Mouse (Mus musculus): ENCODE data around the gene Cyp2c54. TPM values are rescaled to one million over a fixed set of nuclear protein-coding genes. Genes with fewer than 3 reads are reported as not detected.
"Not testable (repeated sequence)": the region's sequence is repeated elsewhere in the genome, so short reads cannot be mapped to it uniquely, and the experiment has no call there.

Cyp2c54 gene
- not detected for total RNA-seq (2021)
- long read RNA-seq, experiment 1, partial matches to known transcripts, result 1 of 1 reads
- long read RNA-seq, experiment 1, other reads (novel, unspliced or antisense), result 0 of 1 reads
- long read RNA-seq, experiment 2, result 0 reads

GRCm38 (mm10) chr19:40073701-40074100 lies at the start of gene Cyp2c54:
Cyp2c54 (minus strand) TSS chr19:40073827.
- no peak for DNase-seq

GRCm38 (mm10) chr19:40119624-40120023 lies 46.0 kb upstream of the Cyp2c54 start:
- DNase-seq, result not testable (repeated sequence)

GRCm38 (mm10) chr19:40091111-40091510 lies 17.5 kb upstream of the Cyp2c54 start:
- DNase-seq, result no peak

GRCm38 (mm10) chr19:40089421-40089820 lies 15.8 kb upstream of the Cyp2c54 start, which contains the start of gene Cyp2c50:
Cyp2c50 (plus strand) TSS chr19:40089688.
- DNase-seq, result not testable (repeated sequence)

- no peak for DNase-seq
Observed at GRCm38 (mm10) chr19:40088381-40088780, 14.8 kb upstream of the Cyp2c54 start.

GRCm38 (mm10) chr19:39992140-39992539 lies 81.5 kb downstream of the Cyp2c54 start, which contains the start of gene Cyp2c37:
Cyp2c37 (plus strand) TSS chr19:39992424.
- DNase-seq, result not testable (repeated sequence)

GRCm38 (mm10) chr19:39989471-39989870 lies 84.2 kb downstream of the Cyp2c54 start:
- no peak for DNase-seq

Other genes with a start within 250 kb of the Cyp2c54 start
- gene Cyp2c69, start 187.0 kb downstream of the Cyp2c54 start, total RNA-seq (2021), result not detected
- gene Cyp2c37, start 81.4 kb downstream of the Cyp2c54 start, total RNA-seq (2021), result under 1 TPM in 1 of 2 experiments, not detected in 1; 0.14 TPM
- not detected for gene Cyp2c50, start 15.9 kb upstream of the Cyp2c54 start, total RNA-seq (2021)
- under 1 TPM; 0.26 to 0.34 TPM for gene Cyp2c70, start 113.5 kb upstream of the Cyp2c54 start, total RNA-seq (2021)
- 100 to 1,000 TPM; 156 to 157 TPM for gene Pdlim1, start 198.0 kb upstream of the Cyp2c54 start, total RNA-seq (2021)